Mouse (Mus musculus) ES-Bruce4 (cell line): ENCODE results near the gene Src.

Experiments
- CTCF ChIP-seq: IDR thresholded peaks from one replicate; pipeline ENCODE4 v1.8.1; 2011; ENCODE audit warnings: low read depth, low read length
- EP300 ChIP-seq: IDR thresholded peaks from 2 replicates; pipeline ENCODE4 v1.6.1; 2011; ENCODE audit warnings: low read depth, low read length; ENCODE audit not compliant: insufficient read depth
- POLR2A ChIP-seq: IDR thresholded peaks from one replicate; pipeline ENCODE4 v1.8.1; 2011; ENCODE audit warnings: low read length; ENCODE audit not compliant: insufficient read depth

DNA sequence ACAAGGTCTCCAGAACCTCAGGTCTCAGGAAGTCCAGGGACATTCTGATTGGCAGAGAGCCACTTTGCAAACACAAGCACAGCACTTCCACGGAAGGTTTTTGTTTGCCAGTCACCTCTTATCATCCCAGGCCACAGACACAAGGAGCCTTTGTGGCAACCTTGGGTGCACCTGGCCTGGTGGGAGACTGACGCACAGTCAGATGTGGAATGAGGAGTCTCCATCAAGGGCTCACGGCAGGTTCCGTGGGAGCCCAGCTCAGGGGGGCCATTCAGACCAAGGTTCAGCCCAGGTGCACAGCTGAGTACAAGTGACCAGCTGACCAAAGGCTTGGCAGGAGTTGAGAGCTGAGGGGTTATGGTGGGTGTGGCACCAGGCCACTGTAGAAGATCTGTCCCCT, 20.9 kb upstream of the Src start:
- TF ChIP-seq EP300, result no peak
- no peak for TF ChIP-seq CTCF
- TF ChIP-seq POLR2A, result no peak
